ENCODE assay signal across 25 mouse cellular contexts in the genomic region with DNA sequence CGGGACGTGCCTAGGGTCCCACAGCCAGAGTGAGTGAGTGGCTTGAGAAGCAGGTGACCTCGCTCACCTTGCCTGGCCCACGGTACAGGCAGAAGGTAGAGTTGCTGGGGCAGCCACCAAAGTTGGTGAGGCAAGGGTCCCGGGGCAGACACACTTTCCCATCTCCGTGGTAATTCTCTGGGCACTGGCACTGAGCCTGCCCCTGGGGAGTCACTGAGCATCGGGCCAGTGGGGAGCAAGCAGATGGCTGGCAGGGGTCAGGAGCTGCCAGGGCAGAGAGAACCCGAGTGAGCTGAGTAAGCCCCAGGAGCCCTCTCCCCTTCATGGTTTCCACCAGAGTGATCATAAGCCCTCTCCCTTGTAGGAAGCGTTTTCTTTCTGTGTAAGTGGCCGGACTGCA. TPM values are rescaled to one million over a fixed set of nuclear protein-coding genes. Genes with fewer than 3 reads are reported as not detected.
DNase-seq lines count a peak whose midpoint lies in the region; ATAC-seq and TF ChIP-seq lines count a peak whose summit lies in the region.
"Had no signal": no experiment of that assay in that cellular context is flagged by ENCODE, and none has a peak within 500 bp of the region (broad histone marks: within the 10 kb centered on the region; RNA-seq: fewer than 3 reads in every experiment).

No protein-coding gene starts in this region.

- WGBS in hindbrain, embryonic 15.5 days, result 64% methylated on average over 10 of the region's 10 CpGs
- 66% methylated on average over 10 of the region's 10 CpGs for WGBS in hindbrain, embryonic 12.5 days
- WGBS in liver, embryonic 14.5 days (ENCODE audit: insufficient replicate concordance), result 64% methylated on average over 10 of the region's 10 CpGs
- WGBS in liver, embryonic 12.5 days (ENCODE audit: insufficient replicate concordance), result 66% methylated on average over 10 of the region's 10 CpGs

- no peaks in the 10 kb centered on the region for H3K27me3 ChIP-seq in hindbrain, embryonic 15.5 days
- H3K27me3 ChIP-seq in hindbrain, embryonic 12.5 days, result no peaks in the 10 kb centered on the region
- H3K27me3 ChIP-seq in liver, embryonic 14.5 days (ENCODE audit: control insufficient read depth, insufficient read depth, low read length), result no peaks in the 10 kb centered on the region
- H3K27me3 ChIP-seq in liver, embryonic 12.5 days (replicated peaks), result peaks cover 33% of the 10 kb centered on the region; the same call in 1 of the 2 replicates
- H3K27me3 ChIP-seq: embryonic facial prominence, embryonic 15.5 days; heart, embryonic 12.5 days had no signal

- no peak overlapping the region for H3K9ac ChIP-seq in hindbrain, embryonic 15.5 days
- H3K9ac ChIP-seq in hindbrain, embryonic 12.5 days, result no peak overlapping the region
- H3K9ac ChIP-seq in liver, embryonic 14.5 days (replicated peaks), result no peak overlapping the region
- H3K9ac ChIP-seq in liver, embryonic 12.5 days, result no peak overlapping the region
- H3K9ac ChIP-seq: embryonic facial prominence, embryonic 15.5 days; heart, embryonic 12.5 days had no signal

- no peaks in the 10 kb centered on the region for H3K36me3 ChIP-seq in hindbrain, embryonic 15.5 days
- no peaks in the 10 kb centered on the region for H3K36me3 ChIP-seq in hindbrain, embryonic 12.5 days
- no peaks in the 10 kb centered on the region for H3K36me3 ChIP-seq in liver, embryonic 14.5 days (replicated peaks; ENCODE audit: control insufficient read depth, insufficient read depth, low read depth)
- H3K36me3 ChIP-seq in liver, embryonic 12.5 days, result no peaks in the 10 kb centered on the region
- H3K36me3 ChIP-seq: embryonic facial prominence, embryonic 15.5 days; forebrain, embryonic 10.5 days; G1E had no signal

- DNase-seq in cerebellum, adult 9-10 months, result peak; percentile 46
- DNase-seq in cerebellum, adult 11-12 months, result no peak
- DNase-seq in liver, embryonic 14.5 days (ENCODE audit: low read depth in 3 of 3, low spot score in 3 of 3), result no peak
- DNase-seq: adrenal gland, adult 8-10 months; adrenal gland, postnatal 36 days; B cell, adult 2 months; embryo, embryonic 11 days; gastrocnemius, adult 2 months; gastrocnemius, postnatal 25 days; heart, postnatal 36 days had no signal

- 0 out of 2 replicates have a peak, but pooled peaks have one; percentile 24 for ATAC-seq in hindbrain, embryonic 15.5 days (ENCODE audit: low FRiP score, low read depth)
- ATAC-seq in hindbrain, embryonic 12.5 days (ENCODE audit: low FRiP score), result no peak
- ATAC-seq in liver, embryonic 14.5 days (ENCODE audit: insufficient read depth), result no peak
- ATAC-seq in liver, embryonic 12.5 days, result no peak
- no peak for ATAC-seq in megakaryocyte progenitor cell, adult 5-6 weeks (replicated peaks; ENCODE audit: poor library complexity)
- ATAC-seq: CD4-positive, CD25-positive, alpha-beta regulatory T cell, adult 4 months; forebrain, embryonic 14.5 days; hindbrain, postnatal 0 days had no signal

- no peak overlapping the region for H3K27ac ChIP-seq in hindbrain, embryonic 15.5 days (replicated peaks)
- H3K27ac ChIP-seq in hindbrain, embryonic 12.5 days, result no peak overlapping the region
- no peak overlapping the region for H3K27ac ChIP-seq in liver, embryonic 14.5 days
- no peak overlapping the region for H3K27ac ChIP-seq in liver, embryonic 12.5 days
- no peak overlapping the region for H3K27ac ChIP-seq in bone marrow macrophage, adult 2 months (ENCODE audit: insufficient read depth, low read depth, low read length)
- H3K27ac ChIP-seq: embryonic facial prominence, embryonic 15.5 days; forebrain, embryonic 10.5 days; gastrocnemius, adult 2 months; hindbrain, postnatal 0 days had no signal

- TF ChIP-seq POLR2A in bone marrow macrophage, adult 2 months (IDR thresholded peaks at IDR 0.05; ENCODE audit: borderline replicate concordance, low read depth, low read length), result no peak

- TF ChIP-seq CTCF in liver, embryonic 14.5 days (IDR thresholded peaks at IDR 0.05; ENCODE audit: low read depth), result no peak
- no peak for TF ChIP-seq CTCF in bone marrow macrophage, adult 2 months (IDR thresholded peaks at IDR 0.05; ENCODE audit: low read depth, low read length)

- H3K4me2 ChIP-seq in hindbrain, embryonic 15.5 days, result no peak overlapping the region
- no peak overlapping the region for H3K4me2 ChIP-seq in hindbrain, embryonic 12.5 days (replicated peaks)
- peak overlapping the region; percentile 4 for H3K4me2 ChIP-seq in liver, embryonic 14.5 days (ENCODE audit: low read depth)
- no peak overlapping the region for H3K4me2 ChIP-seq in liver, embryonic 12.5 days
- H3K4me2 ChIP-seq: embryonic facial prominence, embryonic 15.5 days; heart, embryonic 12.5 days had no signal

- H3K4me1 ChIP-seq in hindbrain, embryonic 15.5 days (replicated peaks), result peaks cover 11% of the 10 kb centered on the region; the same call in 1 of the 2 replicates
- peaks cover 10% of the 10 kb centered on the region for H3K4me1 ChIP-seq in hindbrain, embryonic 12.5 days
- H3K4me1 ChIP-seq in liver, embryonic 14.5 days (replicated peaks; ENCODE audit: control insufficient read depth in 2 of 2, insufficient read depth in 2 of 2, low read length in 1 of 2), result peaks cover 8% of the 10 kb centered on the region in 2 experiments
- H3K4me1 ChIP-seq in liver, embryonic 12.5 days, result peaks cover 44% of the 10 kb centered on the region
- H3K4me1 ChIP-seq in bone marrow macrophage, adult 2 months (ENCODE audit: control insufficient read depth, insufficient read depth, low read length), result peaks cover 66% of the 10 kb centered on the region

- H3K9me3 ChIP-seq in hindbrain, embryonic 15.5 days, result no peaks in the 10 kb centered on the region
- H3K9me3 ChIP-seq in hindbrain, embryonic 12.5 days (replicated peaks), result no peaks in the 10 kb centered on the region
- no peaks in the 10 kb centered on the region for H3K9me3 ChIP-seq in liver, embryonic 14.5 days (ENCODE audit: control insufficient read depth, low read length)
- H3K9me3 ChIP-seq in liver, embryonic 12.5 days (replicated peaks), result no peaks in the 10 kb centered on the region
- H3K9me3 ChIP-seq: embryonic facial prominence, embryonic 15.5 days; forebrain, embryonic 10.5 days; G1E; heart, embryonic 12.5 days had no signal

- no peak overlapping the region for H3K4me3 ChIP-seq in hindbrain, embryonic 15.5 days
- no peak overlapping the region for H3K4me3 ChIP-seq in hindbrain, embryonic 12.5 days
- H3K4me3 ChIP-seq in liver, embryonic 14.5 days (ENCODE audit: insufficient read depth in 1 of 2, low read depth in 2 of 2, low read length in 2 of 2), result no peak overlapping the region
- no peak overlapping the region for H3K4me3 ChIP-seq in liver, embryonic 12.5 days
- peak overlapping the region; percentile 62 for H3K4me3 ChIP-seq in bone marrow macrophage, adult 2 months (ENCODE audit: insufficient read depth, low read length)
- H3K4me3 ChIP-seq: embryonic facial prominence, embryonic 15.5 days; erythroblast, embryonic 14.5 days; forebrain, embryonic 10.5 days; gastrocnemius, adult 2 months; heart, embryonic 12.5 days had no signal

- no peak for TF ChIP-seq EP300 in liver, embryonic 14.5 days (IDR thresholded peaks at IDR 0.05; ENCODE audit: low read depth)

RNA-seq across cellular contexts. Expression of a gene that starts 6.8 kb away (rescaled TPM):
- 20.9 and 22.4 TPM in 2 replicates for polyA plus RNA-seq in hindbrain, embryonic 15.5 days (2015; fragmentation: Nextera tagmentation; extraction: Ambion mirVana)
- polyA plus RNA-seq in hindbrain, embryonic 12.5 days (2016; fragmentation: Nextera tagmentation; extraction: Ambion mirVana), result 29.7 and 33.9 TPM in 2 replicates
- 18.9 and 19.9 TPM in 2 replicates for polyA plus RNA-seq in liver, embryonic 14.5 days (2012; rRNA removed)
- 19.3 and 20.7 TPM in 2 replicates for polyA plus RNA-seq in liver, embryonic 14.5 days (2014; fragmentation: Nextera tagmentation; extraction: Ambion mirVana)
- 27.4 and 28.0 TPM in 2 replicates for polyA plus RNA-seq in liver, embryonic 12.5 days (2016; fragmentation: Nextera tagmentation; extraction: Ambion mirVana)
- polyA plus RNA-seq in bone marrow macrophage, adult 2 months (2012; ENCODE audit: insufficient read depth, insufficient read length, missing spikeins), result 1,445 and 1,606 TPM in 2 replicates
- 3.2 and 6.7 TPM in 2 replicates for total RNA-seq in megakaryocyte progenitor cell, adult 5-6 weeks (2015)
- 0.44 and 0.87 TPM in 2 replicates for total RNA-seq in megakaryocyte progenitor cell, adult 5-6 weeks (2017)
- total RNA-seq: common myeloid progenitor, adult 5-6 weeks; granulocyte monocyte progenitor cell, adult 5-6 weeks had no signal
- polyA plus RNA-seq: G1E had no signal

RNA-seq across cellular contexts. Expression of a gene that starts 30.8 kb away (rescaled TPM):
- 269 and 270 TPM in 2 replicates for polyA plus RNA-seq in hindbrain, embryonic 15.5 days (2015; fragmentation: Nextera tagmentation; extraction: Ambion mirVana)
- polyA plus RNA-seq in hindbrain, embryonic 12.5 days (2016; fragmentation: Nextera tagmentation; extraction: Ambion mirVana), result 401 and 429 TPM in 2 replicates
- polyA plus RNA-seq in liver, embryonic 14.5 days (2012; rRNA removed), result 146 and 164 TPM in 2 replicates
- polyA plus RNA-seq in liver, embryonic 14.5 days (2014; fragmentation: Nextera tagmentation; extraction: Ambion mirVana), result 161 and 173 TPM in 2 replicates
- polyA plus RNA-seq in liver, embryonic 12.5 days (2016; fragmentation: Nextera tagmentation; extraction: Ambion mirVana), result 298 and 306 TPM in 2 replicates
- polyA plus RNA-seq in bone marrow macrophage, adult 2 months (2012; ENCODE audit: insufficient read depth, insufficient read length, missing spikeins), result 135 and 136 TPM in 2 replicates
- 90.7 and 110 TPM in 2 replicates for total RNA-seq in megakaryocyte progenitor cell, adult 5-6 weeks (2015)
- total RNA-seq in megakaryocyte progenitor cell, adult 5-6 weeks (2017), result 136 and 153 TPM in 2 replicates
- polyA plus RNA-seq: CD4-positive, CD25-positive, alpha-beta regulatory T cell, adult 4 months had no signal

RNA-seq across cellular contexts. Expression of a gene that starts 32.9 kb away (rescaled TPM):
- 59.3 and 61.1 TPM in 2 replicates for polyA plus RNA-seq in hindbrain, embryonic 15.5 days (2015; fragmentation: Nextera tagmentation; extraction: Ambion mirVana)
- 54.3 and 63.9 TPM in 2 replicates for polyA plus RNA-seq in hindbrain, embryonic 12.5 days (2016; fragmentation: Nextera tagmentation; extraction: Ambion mirVana)
- polyA plus RNA-seq in liver, embryonic 14.5 days (2012; rRNA removed), result 21.4 and 26.7 TPM in 2 replicates
- polyA plus RNA-seq in liver, embryonic 14.5 days (2014; fragmentation: Nextera tagmentation; extraction: Ambion mirVana), result 72.8 and 81.7 TPM in 2 replicates
- polyA plus RNA-seq in liver, embryonic 12.5 days (2016; fragmentation: Nextera tagmentation; extraction: Ambion mirVana), result 95.4 and 103 TPM in 2 replicates
- polyA plus RNA-seq in bone marrow macrophage, adult 2 months (2012; ENCODE audit: insufficient read depth, insufficient read length, missing spikeins), result 90.6 and 95.8 TPM in 2 replicates
- total RNA-seq in megakaryocyte progenitor cell, adult 5-6 weeks (2015), result 93.8 and 125 TPM in 2 replicates
- total RNA-seq in megakaryocyte progenitor cell, adult 5-6 weeks (2017), result 45.3 and 89.8 TPM in 2 replicates

RNA-seq across cellular contexts. Expression of a gene that starts 46.5 kb away (rescaled TPM):
- 3.5 and 4.0 TPM in 2 replicates for polyA plus RNA-seq in hindbrain, embryonic 15.5 days (2015; fragmentation: Nextera tagmentation; extraction: Ambion mirVana)
- polyA plus RNA-seq in hindbrain, embryonic 12.5 days (2016; fragmentation: Nextera tagmentation; extraction: Ambion mirVana), result 10.5 and 49.9 TPM in 2 replicates
- polyA plus RNA-seq in liver, embryonic 14.5 days (2012; rRNA removed), result 18.2 and 22.2 TPM in 2 replicates
- polyA plus RNA-seq in liver, embryonic 14.5 days (2014; fragmentation: Nextera tagmentation; extraction: Ambion mirVana), result 37.5 and 41.2 TPM in 2 replicates
- 10.8 and 11.5 TPM in 2 replicates for polyA plus RNA-seq in liver, embryonic 12.5 days (2016; fragmentation: Nextera tagmentation; extraction: Ambion mirVana)
- 4.0 and 4.1 TPM in 2 replicates for polyA plus RNA-seq in bone marrow macrophage, adult 2 months (2012; ENCODE audit: insufficient read depth, insufficient read length, missing spikeins)
- total RNA-seq in megakaryocyte progenitor cell, adult 5-6 weeks (2015), result 0.94 TPM in 1 of 2 replicates, not detected in the other
- 0.54 and 0.87 TPM in 2 replicates for total RNA-seq in megakaryocyte progenitor cell, adult 5-6 weeks (2017)
- total RNA-seq: common myeloid progenitor, adult 5-6 weeks had no signal
- polyA plus RNA-seq: CD4-positive, CD25-positive, alpha-beta regulatory T cell, adult 4 months had no signal

RNA-seq across cellular contexts. Expression of a gene that starts 55.1 kb away (rescaled TPM):
- polyA plus RNA-seq in hindbrain, embryonic 15.5 days (2015; fragmentation: Nextera tagmentation; extraction: Ambion mirVana), result 365 and 382 TPM in 2 replicates
- polyA plus RNA-seq in hindbrain, embryonic 12.5 days (2016; fragmentation: Nextera tagmentation; extraction: Ambion mirVana), result 464 and 474 TPM in 2 replicates
- 71.1 and 73.9 TPM in 2 replicates for polyA plus RNA-seq in liver, embryonic 14.5 days (2012; rRNA removed)
- 50.3 and 61.1 TPM in 2 replicates for polyA plus RNA-seq in liver, embryonic 14.5 days (2014; fragmentation: Nextera tagmentation; extraction: Ambion mirVana)
- 145 and 151 TPM in 2 replicates for polyA plus RNA-seq in liver, embryonic 12.5 days (2016; fragmentation: Nextera tagmentation; extraction: Ambion mirVana)
- polyA plus RNA-seq in bone marrow macrophage, adult 2 months (2012; ENCODE audit: insufficient read depth, insufficient read length, missing spikeins), result 366 and 398 TPM in 2 replicates
- total RNA-seq in megakaryocyte progenitor cell, adult 5-6 weeks (2015), result 94.2 and 113 TPM in 2 replicates
- 69.7 and 88.2 TPM in 2 replicates for total RNA-seq in megakaryocyte progenitor cell, adult 5-6 weeks (2017)

Comparison
In these comparisons a context has a peak if more than half of its experiments do, and no peak if none do; other contexts are left out.
1. RNA of a gene that starts 6.8 kb away (polyA plus RNA-seq): 1,445 to 1,606 TPM in bone marrow macrophage, adult 2 months; 29.7 to 33.9 TPM in hindbrain, embryonic 12.5 days, 27.4 to 28.0 TPM in liver, embryonic 12.5 days, 20.9 to 22.4 TPM in hindbrain, embryonic 15.5 days and 18.9 to 20.7 TPM in liver, embryonic 14.5 days; every median in the first group is over 10 times any median in the second.